Mouse (Mus musculus): Measurements from ENCODE around the gene Nek6.

DNA sequence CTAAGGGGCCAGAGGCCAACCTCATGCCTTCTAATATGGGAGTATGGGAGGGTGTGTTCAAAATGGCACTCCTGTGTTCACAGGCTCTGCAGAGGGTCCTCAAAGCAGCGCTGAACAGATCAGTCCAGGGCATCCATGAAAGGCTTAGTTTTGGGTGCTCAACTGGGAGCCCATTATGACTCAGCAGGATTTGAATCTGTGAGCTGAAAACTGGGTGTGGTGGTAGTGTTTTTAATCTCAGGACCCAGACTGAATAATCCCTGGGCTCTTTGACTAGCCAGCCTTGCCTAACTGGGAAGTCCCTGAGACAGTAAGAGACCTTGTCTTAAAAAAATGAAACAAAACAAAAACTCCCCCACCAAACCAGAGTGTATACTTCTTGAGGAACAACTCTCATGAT, 4.3 kb upstream of the Nek6 start:
- TF ChIP-seq CTCF (IDR thresholded peaks at IDR 0.05; ENCODE audit: low read depth) (no peak), EP300 (IDR thresholded peaks at IDR 0.05; ENCODE audit: low read depth) (no peak)
